Comparison of ENCODE assay signal across 8 mouse cellular contexts in the genomic region with DNA sequence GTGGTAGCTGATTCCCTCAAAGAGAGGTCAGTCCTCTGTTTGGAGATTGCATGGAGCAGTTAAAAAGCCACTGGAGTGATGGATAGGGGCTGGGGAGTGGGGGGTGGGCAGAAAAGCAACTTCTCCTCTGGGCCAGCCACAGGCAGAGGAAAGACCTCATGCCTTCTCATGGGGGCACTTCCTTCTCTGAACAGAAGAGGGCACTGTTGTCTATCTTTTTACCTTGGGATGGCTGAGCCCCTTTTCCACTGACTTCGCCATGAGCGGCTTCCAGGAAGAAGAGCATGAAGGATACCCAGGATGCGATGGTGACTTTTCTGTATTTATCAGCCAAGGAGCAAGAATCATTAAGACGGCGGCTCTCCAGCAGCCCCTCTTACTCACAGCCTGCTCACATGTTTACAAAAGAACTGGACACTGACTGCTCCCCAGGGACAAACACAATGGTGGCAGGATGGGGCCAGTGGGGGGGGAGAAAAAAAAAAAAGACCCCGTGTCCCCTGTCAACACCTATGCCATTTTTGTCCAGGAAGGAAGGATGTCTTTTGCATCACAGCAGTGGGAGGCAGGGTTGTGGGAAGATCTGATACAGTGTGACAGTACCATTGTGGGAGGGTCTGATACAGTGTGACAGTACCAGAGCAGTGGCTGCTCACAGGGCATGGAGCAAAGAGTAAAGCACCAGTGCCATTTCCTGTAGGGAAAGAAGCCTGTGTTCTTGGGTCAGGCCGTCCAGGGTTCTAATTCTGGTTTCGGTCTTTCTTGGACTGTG. TPM values are rescaled to one million over a fixed set of nuclear protein-coding genes. Genes with fewer than 3 reads are reported as not detected.
DNase-seq lines count a peak whose midpoint lies in the region; ATAC-seq lines count a peak whose summit lies in the region.

No protein-coding gene starts in this region.

- DNase-seq in urinary bladder, postnatal 14 days (ENCODE audit: low spot score), result peak; percentile 75
- DNase-seq in urinary bladder, postnatal 10 days (ENCODE audit: low spot score), result no peak
- peak; percentile 75 for DNase-seq in embryo, embryonic 11.5 days (ENCODE audit: low read depth, low spot score)
- peak; percentile 81 to 89 for DNase-seq in heart, adult 18-20 months
- peak; percentile 69 for DNase-seq in kidney, adult 18-20 months
- DNase-seq in midbrain, embryonic 14.5 days, result peak; percentile 90
- peak; percentile 42 for DNase-seq in spleen, adult 12 weeks (ENCODE audit: low spot score)

- H3K4me1 ChIP-seq in limb, embryonic 13.5 days, result peaks cover 13% of the 10 kb centered on the region
- H3K4me1 ChIP-seq in midbrain, embryonic 14.5 days (ENCODE audit: control insufficient read depth, insufficient read depth, low read length), result peaks cover 16% of the 10 kb centered on the region

- H3K4me3 ChIP-seq in limb, embryonic 13.5 days, result peak overlapping the region; percentile 14
- peak overlapping the region; percentile 17 for H3K4me3 ChIP-seq in midbrain, embryonic 14.5 days (replicated peaks; ENCODE audit: low read depth, low read length)

- no peak overlapping the region for H3K27ac ChIP-seq in limb, embryonic 13.5 days
- H3K27ac ChIP-seq in midbrain, embryonic 14.5 days (replicated peaks; ENCODE audit: low read depth, low read length), result 0 out of 2 replicates have a peak overlapping the region, but pooled peaks have one; percentile 8

- 0 out of 2 replicates have a peak overlapping the region, but pooled peaks have one; percentile 43 for H3K9ac ChIP-seq in limb, embryonic 13.5 days
- peak overlapping the region; percentile 39; the same call in 1 of the 2 replicates for H3K9ac ChIP-seq in midbrain, embryonic 14.5 days (replicated peaks; ENCODE audit: low read length)

- H3K27me3 ChIP-seq in limb, embryonic 13.5 days, result peaks cover 17% of the 10 kb centered on the region
- peaks cover 5% of the 10 kb centered on the region; the same call in 1 of the 2 replicates for H3K27me3 ChIP-seq in midbrain, embryonic 14.5 days (ENCODE audit: control insufficient read depth, insufficient read depth, low read length)

- peak overlapping the region; percentile 54 for H3K4me2 ChIP-seq in limb, embryonic 13.5 days (replicated peaks)
- peak overlapping the region; percentile 56 for H3K4me2 ChIP-seq in midbrain, embryonic 14.5 days (ENCODE audit: low read length)

- no peaks in the 10 kb centered on the region for H3K36me3 ChIP-seq in limb, embryonic 13.5 days
- H3K36me3 ChIP-seq in midbrain, embryonic 14.5 days (ENCODE audit: control insufficient read depth, insufficient read depth, low read length), result no peaks in the 10 kb centered on the region

- peak; percentile 16; the same call in 1 of the 2 replicates for ATAC-seq in limb, embryonic 13.5 days (ENCODE audit: low FRiP score, low read depth)
- no peak; the same call in 1 of the 2 replicates for ATAC-seq in midbrain, embryonic 14.5 days (ENCODE audit: low FRiP score, low TSS enrichment)

- no peaks in the 10 kb centered on the region for H3K9me3 ChIP-seq in limb, embryonic 13.5 days
- H3K9me3 ChIP-seq in midbrain, embryonic 14.5 days (ENCODE audit: control insufficient read depth, low read length), result no peaks in the 10 kb centered on the region

- 11% methylated on average over 8 of the region's 8 CpGs for WGBS in limb, embryonic 13.5 days
- WGBS in midbrain, embryonic 14.5 days, result 10% methylated on average over 8 of the region's 8 CpGs

RNA-seq across cellular contexts. Expression of gene Cnp, which starts 4.1 kb away (rescaled TPM):
- total RNA-seq in heart, adult 18-20 months (2021), result 1 to 10 TPM; 6.1 to 7.7 TPM
- 31.7 and 33.2 TPM in 2 replicates for polyA plus RNA-seq in limb, embryonic 13.5 days (2015; fragmentation: Nextera tagmentation; extraction: Ambion mirVana)
- polyA plus RNA-seq in midbrain, embryonic 14.5 days (2014; fragmentation: Nextera tagmentation; extraction: Ambion mirVana), result 24.8 and 28.7 TPM in 2 replicates

RNA-seq across cellular contexts. Expression of gene Ttc25, which starts 25.2 kb away (rescaled TPM):
- total RNA-seq in heart, adult 18-20 months (2021), result under 1 TPM; 0.17 to 0.46 TPM
- polyA plus RNA-seq in limb, embryonic 13.5 days (2015; fragmentation: Nextera tagmentation; extraction: Ambion mirVana), result 0.61 and 0.69 TPM in 2 replicates
- 1.9 and 2.5 TPM in 2 replicates for polyA plus RNA-seq in midbrain, embryonic 14.5 days (2014; fragmentation: Nextera tagmentation; extraction: Ambion mirVana)

RNA-seq across cellular contexts. Expression of gene Acly, which starts 42.8 kb away (rescaled TPM):
- 10 to 100 TPM; 35.6 to 80.9 TPM for total RNA-seq in heart, adult 18-20 months (2021)
- 139 and 160 TPM in 2 replicates for polyA plus RNA-seq in limb, embryonic 13.5 days (2015; fragmentation: Nextera tagmentation; extraction: Ambion mirVana)
- 161 and 219 TPM in 2 replicates for polyA plus RNA-seq in midbrain, embryonic 14.5 days (2014; fragmentation: Nextera tagmentation; extraction: Ambion mirVana)

RNA-seq across cellular contexts. Expression of gene Nkiras2, which starts 48.4 kb away (rescaled TPM):
- 10 to 100 TPM; 48.6 to 50.6 TPM for total RNA-seq in heart, adult 18-20 months (2021)
- 81.6 and 84.1 TPM in 2 replicates for polyA plus RNA-seq in limb, embryonic 13.5 days (2015; fragmentation: Nextera tagmentation; extraction: Ambion mirVana)
- polyA plus RNA-seq in midbrain, embryonic 14.5 days (2014; fragmentation: Nextera tagmentation; extraction: Ambion mirVana), result 125 and 129 TPM in 2 replicates

RNA-seq across cellular contexts. Expression of gene Dnajc7, which starts 49.4 kb away (rescaled TPM):
- 100 to 1,000 TPM; 126 to 128 TPM for total RNA-seq in heart, adult 18-20 months (2021)
- 280 and 283 TPM in 2 replicates for polyA plus RNA-seq in limb, embryonic 13.5 days (2015; fragmentation: Nextera tagmentation; extraction: Ambion mirVana)
- polyA plus RNA-seq in midbrain, embryonic 14.5 days (2014; fragmentation: Nextera tagmentation; extraction: Ambion mirVana), result 93.7 and 108 TPM in 2 replicates
